Mouse (Mus musculus): ENCODE measurements around the gene Gpr62.

Gene Gpr62

GRCm38 (mm10) chr9:106454071-106454761, 11.5 kb downstream of the Gpr62 start:
- DNase-seq, result peak; percentile 57

DNA sequence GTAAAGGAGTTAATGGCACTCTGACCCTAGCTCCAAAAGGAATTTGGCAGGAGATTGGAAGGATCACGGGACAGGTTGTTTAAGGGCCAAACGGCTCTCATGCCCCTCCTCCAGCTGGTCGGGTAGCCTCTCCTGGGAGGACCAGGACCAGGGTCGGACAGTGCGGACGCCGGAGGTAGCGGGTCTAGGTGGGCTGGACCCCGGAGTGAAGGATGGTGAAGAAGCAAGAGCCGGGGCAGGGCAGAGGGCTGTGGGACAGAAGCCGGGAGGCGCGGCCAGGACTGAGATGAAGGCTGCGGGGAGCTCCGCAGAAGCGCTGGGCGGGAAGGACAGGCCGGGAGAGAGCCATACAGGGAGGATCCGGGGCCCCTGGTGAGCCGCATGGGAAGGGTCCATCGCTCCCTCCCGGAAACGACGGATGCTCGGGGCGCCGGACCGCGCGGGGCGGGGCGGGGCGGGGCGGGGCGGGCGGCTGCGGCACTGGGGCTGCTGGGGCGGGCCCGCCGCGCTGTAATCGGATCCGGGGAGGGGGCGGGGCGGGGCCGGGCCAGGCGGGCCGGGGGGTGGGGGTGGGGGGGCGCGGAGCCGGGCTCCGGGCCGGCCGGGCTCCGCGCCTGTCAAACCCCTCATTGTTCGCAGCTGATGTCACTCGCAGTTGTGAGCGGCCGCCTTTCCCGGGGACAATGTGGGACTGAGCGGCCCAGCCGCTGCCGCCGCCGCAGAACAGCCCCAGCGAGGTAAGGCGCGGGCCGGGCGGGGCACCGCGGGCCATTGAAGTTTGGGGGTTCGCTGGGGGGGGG, 12.3 kb downstream of the Gpr62 start, which contains the start of gene Pcbp4:
Gene Pcbp4, plus strand, starts transcription at position 21 of the 800 bp plus-strand sequence.
- peak; percentile 75 for DNase-seq

DNA sequence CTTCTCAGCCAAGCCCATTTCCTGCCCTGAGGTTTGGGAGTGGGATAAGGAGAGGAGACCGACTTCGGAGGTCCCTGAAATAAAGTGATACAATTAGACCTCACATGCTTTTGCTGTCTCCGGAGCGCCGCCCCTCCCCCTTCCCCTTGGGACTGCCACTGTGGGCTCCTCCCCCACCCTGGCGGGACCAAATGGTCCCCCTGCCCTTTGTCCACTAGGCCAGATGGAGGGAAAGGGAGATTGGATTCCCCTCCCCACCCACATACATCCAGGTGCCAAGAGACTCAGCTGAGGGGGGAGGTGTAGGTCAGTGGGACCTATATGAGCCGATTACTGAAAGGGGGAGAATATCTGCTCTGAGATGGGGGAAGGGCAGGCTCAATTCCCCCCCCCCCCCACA, 12.9 kb downstream of the Gpr62 start:
- DNase-seq, result peak; percentile 85

DNA sequence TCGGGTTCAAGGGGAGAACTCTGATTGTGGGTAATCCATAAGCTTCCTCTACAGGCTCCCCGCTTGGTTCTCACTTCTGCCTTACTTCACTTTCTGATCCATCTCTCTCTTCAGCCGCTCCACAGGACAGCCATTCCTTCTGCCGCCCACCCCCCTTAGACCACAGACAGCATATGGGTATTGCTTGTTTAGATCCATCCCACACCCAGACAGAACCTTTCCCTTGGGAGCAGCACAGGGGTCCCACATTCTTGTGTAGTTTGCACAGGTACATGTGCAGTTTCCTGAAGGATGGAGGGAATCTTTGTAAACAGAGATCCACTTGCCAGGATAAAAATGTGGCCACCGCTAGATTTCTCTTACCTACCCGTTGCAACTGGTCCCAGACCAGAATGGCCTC, 13.4 kb downstream of the Gpr62 start:
- DNase-seq, result no peak

DNA sequence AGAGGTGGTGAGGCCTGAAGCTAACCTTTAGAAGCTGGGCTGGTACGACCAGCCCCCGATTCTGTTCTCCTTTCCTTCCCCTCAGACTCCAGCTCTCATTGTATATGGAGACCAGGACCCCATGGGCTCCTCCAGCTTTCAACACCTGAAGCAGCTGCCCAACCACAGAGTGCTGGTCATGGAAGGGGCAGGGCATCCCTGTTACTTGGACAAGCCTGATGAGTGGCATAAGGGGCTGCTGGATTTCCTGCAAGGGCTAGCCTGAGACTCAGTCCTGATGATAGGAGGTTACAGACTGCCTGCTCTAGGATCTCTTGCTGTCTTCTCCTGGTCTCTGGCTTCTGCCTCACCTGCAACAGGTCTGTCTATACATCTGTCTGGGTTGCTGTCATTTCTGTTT, 13.8 kb downstream of the Gpr62 start:
- DNase-seq, result no peak

GRCm38 (mm10) chr9:106451298-106451697, 14.4 kb downstream of the Gpr62 start:
- DNase-seq, result no peak

DNA sequence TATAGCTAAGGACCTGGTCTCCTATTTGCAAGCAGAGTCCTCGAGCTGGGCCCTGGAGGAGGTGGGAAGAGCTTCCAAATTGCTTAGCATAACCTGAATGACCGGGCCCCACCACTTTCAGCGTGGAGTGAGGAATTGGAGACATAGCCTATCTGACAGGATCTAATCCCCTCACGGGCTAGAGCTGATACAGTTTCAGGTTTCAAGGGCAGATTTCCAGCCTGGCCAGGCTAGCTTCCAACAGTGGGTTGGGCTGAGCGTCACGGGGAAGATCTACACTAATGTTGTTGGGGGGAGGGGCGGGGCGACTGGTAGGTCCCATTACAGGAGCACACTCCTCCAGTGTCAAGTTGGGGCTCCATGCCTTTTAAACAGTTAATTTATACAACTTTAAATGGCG, 15.1 kb downstream of the Gpr62 start:
- DNase-seq, result peak; percentile 71

- DNase-seq, result no peak
Measured at GRCm38 (mm10) chr9:106449947-106450346, 15.8 kb downstream of the Gpr62 start.

GRCm38 (mm10) chr9:106448498-106449031, 17.2 kb downstream of the Gpr62 start:
- DNase-seq, result peak; percentile 81

DNA sequence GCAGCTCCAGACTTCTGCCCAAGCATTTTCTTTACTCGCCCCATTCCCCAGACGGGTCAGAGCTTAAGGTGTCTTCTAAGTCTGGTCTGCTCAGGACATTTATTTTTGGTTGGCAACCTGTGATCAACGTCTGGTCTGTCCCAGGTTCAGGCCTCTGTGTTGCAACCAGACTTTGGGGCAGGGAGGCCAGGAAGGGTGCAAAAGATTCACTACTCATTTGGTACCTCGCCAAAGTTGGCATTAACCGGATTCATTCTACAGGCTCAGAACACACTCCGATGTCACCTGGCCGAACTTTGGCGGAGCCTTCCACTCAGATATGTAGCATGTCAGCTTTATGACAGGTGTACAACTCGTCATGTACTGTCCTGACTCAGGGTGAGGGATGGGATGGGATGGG, 17.8 kb downstream of the Gpr62 start:
- DNase-seq, result no peak

DNA sequence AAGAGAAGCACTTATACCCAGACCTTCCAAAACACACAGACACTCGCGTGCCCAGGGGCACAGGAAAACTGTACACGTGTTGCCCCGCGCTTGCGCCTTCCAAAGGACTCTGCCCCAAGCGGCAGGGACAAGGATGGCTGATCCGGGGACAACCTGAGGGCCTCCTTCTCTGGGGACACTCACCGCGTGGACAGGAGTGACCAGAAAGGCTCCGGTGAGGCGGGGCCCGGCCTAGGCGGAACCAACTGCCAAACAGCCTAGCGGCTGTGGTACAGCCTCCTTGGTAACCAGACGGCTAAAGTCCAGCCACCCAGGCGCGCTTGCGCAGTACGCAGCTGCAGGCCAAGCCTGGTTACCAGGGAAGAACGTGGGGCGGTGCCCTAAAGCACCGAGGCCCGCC, 18.4 kb downstream of the Gpr62 start, which contains the start of the genes Abhd14b and Abhd14a:
Gene Abhd14b, plus strand, starts transcription at position 112 of the 400 bp plus-strand sequence.
Gene Abhd14a, minus strand, starts transcription at position 331 of the 400 bp plus-strand sequence.
- peak; percentile 94 for DNase-seq

- DNase-seq, result no peak
Measured at GRCm38 (mm10) chr9:106444836-106445235, 20.9 kb downstream of the Gpr62 start.

DNA sequence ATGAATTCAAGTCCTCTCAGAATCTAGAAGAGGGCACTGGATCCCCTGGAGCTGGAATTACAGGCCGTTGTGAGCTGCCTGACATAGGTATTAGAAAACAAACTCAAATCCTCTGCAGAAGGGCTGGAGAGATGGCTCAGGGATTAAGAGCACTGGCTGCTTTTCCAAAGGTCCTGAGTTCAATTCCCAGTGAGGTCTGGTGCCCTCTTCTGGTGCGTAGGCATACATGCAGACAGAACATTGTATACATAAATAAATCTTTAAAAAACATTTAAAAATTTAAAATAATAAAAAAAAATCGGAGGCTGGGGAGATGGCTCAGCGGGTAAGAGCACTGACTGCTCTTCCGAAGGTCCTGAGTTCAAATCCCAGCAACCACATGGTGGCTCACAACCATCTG, 23.1 kb downstream of the Gpr62 start:
- no peak for DNase-seq

DNA sequence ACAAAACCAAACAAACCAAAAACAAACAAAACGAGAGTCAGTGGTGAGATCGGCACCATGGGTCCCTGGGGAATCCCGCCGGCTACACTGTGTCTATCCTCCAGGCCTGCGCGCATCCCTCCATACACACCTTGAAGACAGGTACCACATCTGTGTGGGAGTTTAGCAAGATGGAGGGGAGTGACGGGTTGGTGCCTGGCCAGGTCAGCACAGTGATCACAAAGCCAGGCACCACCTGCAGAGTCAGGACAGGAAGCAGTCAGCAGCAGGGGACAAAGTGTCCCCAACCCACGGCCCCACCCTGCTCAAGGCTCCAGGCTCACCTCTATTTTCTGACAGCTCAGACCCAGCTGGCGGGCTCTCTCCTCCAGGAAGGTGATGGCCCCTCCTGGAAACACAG, 29.2 kb downstream of the Gpr62 start:
- DNase-seq, result no peak

DNA sequence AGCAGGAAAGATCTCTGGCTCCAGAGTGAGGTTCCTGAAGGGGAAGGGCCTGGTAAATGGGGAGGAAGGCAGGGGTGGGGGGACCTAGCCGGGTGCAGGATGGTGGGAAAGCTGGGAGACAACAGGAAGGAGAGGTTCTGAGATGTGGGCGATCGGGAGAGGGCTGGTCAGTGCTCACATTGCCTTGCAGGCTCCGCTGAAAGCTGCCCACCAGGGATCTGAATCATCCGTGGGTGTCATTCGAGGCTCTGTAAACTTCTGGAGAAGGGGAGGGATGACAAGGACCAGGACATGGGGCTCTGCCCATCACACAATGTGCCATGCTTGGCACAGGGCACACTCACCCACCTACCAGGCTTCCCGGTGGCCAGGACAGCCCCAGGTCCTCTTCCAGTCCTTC, 32.3 kb downstream of the Gpr62 start:
- DNase-seq, result no peak

DNA sequence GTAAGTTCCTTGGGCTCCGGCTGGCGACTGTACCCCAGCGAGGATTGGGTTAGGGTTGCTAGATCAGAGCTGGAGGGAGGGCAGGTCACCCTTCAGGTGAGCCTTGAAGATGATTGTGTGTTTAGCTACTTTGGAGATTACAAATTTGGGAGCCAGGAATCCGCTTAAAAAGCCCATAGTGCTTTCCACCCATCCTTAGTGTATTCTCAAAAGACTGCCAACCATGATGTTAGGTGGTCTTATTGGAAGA, 35.8 kb downstream of the Gpr62 start:
- DNase-seq, result no peak

- DNase-seq, result peak; percentile 96
Measured at GRCm38 (mm10) chr9:106429221-106430014, 36.3 kb downstream of the Gpr62 start, which contains the start of gene Rpl29. Gene Rpl29, plus strand, starts transcription at chr9:106429454.

- DNase-seq, result no peak
Measured at GRCm38 (mm10) chr9:106428719-106429220, 37.0 kb downstream of the Gpr62 start.

GRCm38 (mm10) chr9:106421865-106422160, 43.9 kb downstream of the Gpr62 start:
- peak; percentile 83 for DNase-seq

DNA sequence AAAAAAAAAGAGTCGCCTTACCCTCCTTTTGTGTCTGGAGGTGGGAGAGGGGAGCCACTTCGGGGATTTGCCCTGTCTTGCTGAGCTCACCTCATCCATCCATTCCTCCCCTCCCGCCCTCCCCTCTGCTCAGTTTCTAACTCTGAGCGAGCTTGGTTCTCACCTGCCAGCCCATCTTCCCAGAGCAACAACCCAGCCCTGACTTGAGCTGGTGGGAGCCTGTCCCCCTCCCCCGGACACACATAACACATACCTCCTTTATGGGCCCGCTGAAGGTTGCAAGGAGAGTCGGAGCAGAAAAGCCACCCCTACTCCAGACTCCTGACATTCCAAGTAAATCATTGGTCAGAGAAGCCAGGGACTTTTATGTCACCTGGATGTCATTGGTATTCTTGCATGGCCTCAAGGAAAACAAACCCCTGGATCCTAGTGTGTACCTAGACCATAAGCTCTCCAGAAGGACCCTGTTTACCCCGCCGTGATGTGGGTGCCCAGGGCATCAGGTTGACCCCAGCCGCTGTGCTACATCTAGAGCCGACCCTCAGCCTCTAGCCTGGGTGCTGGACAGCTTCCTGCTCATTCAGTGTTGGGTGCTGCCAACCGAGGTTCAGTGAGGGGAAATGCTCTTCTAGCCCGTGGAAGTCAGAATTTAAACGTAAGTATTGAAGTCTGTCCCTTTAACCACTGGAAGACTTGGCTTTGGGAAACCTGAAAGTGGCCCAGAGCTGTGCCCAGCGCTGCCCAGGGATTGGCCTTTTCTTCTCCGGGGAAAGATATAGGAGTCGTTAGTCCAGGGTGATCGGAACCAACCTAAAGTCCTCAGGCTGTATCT, 44.5 kb downstream of the Gpr62 start:
- no peak for DNase-seq

DNA sequence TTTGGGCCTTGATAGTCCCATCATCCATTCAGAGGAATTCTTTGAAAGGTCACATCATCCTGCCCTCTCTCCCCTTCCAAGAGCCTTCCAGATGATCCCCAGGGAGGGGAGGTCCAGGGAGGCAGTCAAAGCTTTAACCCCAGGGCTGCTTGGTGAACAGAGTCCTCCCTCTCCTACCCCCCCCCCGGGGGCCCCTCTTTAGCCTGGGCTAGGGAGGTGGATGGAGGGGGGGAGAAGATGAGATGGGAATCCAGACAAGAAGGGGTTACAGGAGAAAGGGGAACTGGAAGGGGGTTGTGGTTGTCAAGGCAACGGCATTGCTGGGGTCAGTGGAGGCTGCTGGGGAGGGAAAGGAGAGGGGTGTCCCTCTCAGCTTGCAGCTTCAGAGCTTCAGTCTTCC, 45.1 kb downstream of the Gpr62 start:
- no peak for DNase-seq

Data from cerebellum, adult 8-10 months (tissue).